Mouse (Mus musculus): ENCODE measurements at regions not wholly inside any gene's neighbourhood (a gene's known extent, or its start where the extent isn't known, plus 50 kb on each side); places are given as distances from the start of the nearest gene placed in this dataset.

GRCm38 (mm10) chr15:93790531-93790930, 194.8 kb upstream of the Prickle1 start:
- TF ChIP-seq CTCF (IDR thresholded peaks at IDR 0.05; ENCODE audit: low read depth) (no peak), EP300 (IDR thresholded peaks at IDR 0.05; ENCODE audit: low read depth) (no peak)

Data from liver, embryonic 14.5 days (tissue).